Mouse (Mus musculus) midbrain, embryonic 15.5 days (tissue): ENCODE results near the gene Wdr72. TPM values are rescaled to one million over a fixed set of nuclear protein-coding genes. Genes with fewer than 3 reads are reported as not detected.

Experiments
- ATAC-seq: fragments of 200-750 bp; cut with Nextera tagmentation; replicated peaks from 2 replicates; pipeline ENCODE4 v1.8.0; 2017; ENCODE audit warnings: moderate TSS enrichment
- H3K27ac ChIP-seq: fragments of 300-500 bp; sonication (generic); 2 replicates; pipeline ENCODE4 v1.5.1; 2015; ENCODE audit warnings: mild to moderate bottlenecking, inconsistent platforms
- H3K27me3 ChIP-seq: fragments of 300-500 bp; sonication (generic); replicated peaks from 2 replicates; pipeline ENCODE4 v1.6.1; 2015; ENCODE audit warnings: inconsistent platforms
- H3K36me3 ChIP-seq: fragments of 300-500 bp; sonication (generic); replicated peaks from 2 replicates; pipeline ENCODE4 v1.6.1; 2015; ENCODE audit warnings: inconsistent platforms
- H3K4me1 ChIP-seq: fragments of 300-500 bp; sonication (generic); 2 replicates; pipeline ENCODE4 v1.6.1; 2015; ENCODE audit warnings: inconsistent platforms
- H3K4me2 ChIP-seq: fragments of 300-500 bp; sonication (generic); 2 replicates; pipeline ENCODE4 v1.6.1; 2015; ENCODE audit warnings: inconsistent platforms, mild to moderate bottlenecking, moderate library complexity
- H3K4me3 ChIP-seq: fragments of 300-500 bp; sonication (generic); 2 replicates; pipeline ENCODE4 v1.5.1; 2015; ENCODE audit warnings: mild to moderate bottlenecking, inconsistent platforms
- H3K9ac ChIP-seq: fragments of 300-500 bp; sonication (generic); 2 replicates; pipeline ENCODE4 v1.6.1; 2015; ENCODE audit warnings: mild to moderate bottlenecking, inconsistent platforms
- H3K9me3 ChIP-seq: fragments of 300-500 bp; sonication (generic); 2 replicates; pipeline ENCODE4 v1.6.1; 2016; ENCODE audit warnings: inconsistent platforms
- WGBS: fragments of 180-500 bp; shearing (Covaris S2); methylation state at CpG from one replicate; pipeline ENCODE4 v1.1.7; 2015; ENCODE audit warnings: mixed read lengths; 5-methylcytosine and 5-hydroxymethylcytosine counted together
- polyA plus RNA-seq: library from polyadenylated mRNA; unstranded; fragments of >200 nt; fragmentation: Nextera tagmentation; extraction: Ambion mirVana; gene quantifications from 2 replicates; pipeline ENCODE4 v1.2.1, GENCODE M21; 2015

The Wdr72 gene
- polyA plus RNA-seq, 1 experiment from 2014 or later = 0.35 TPM

- no peaks in the 10 kb centered on the region for H3K27me3 ChIP-seq
- H3K36me3 ChIP-seq = no peaks in the 10 kb centered on the region
- H3K4me2 ChIP-seq = no peak overlapping the region
- no peak overlapping the region for H3K4me3 ChIP-seq
- no peak overlapping the region for H3K9ac ChIP-seq
- no peaks in the 10 kb centered on the region for H3K9me3 ChIP-seq
- 30% methylated on average over 1 of the region's 1 CpGs for WGBS
- no peak overlapping the region for H3K27ac ChIP-seq
- H3K4me1 ChIP-seq = no peaks in the 10 kb centered on the region
- ATAC-seq = no peak
These were observed 139.3 kb downstream of the Wdr72 start for GRCm38 (mm10) chr9:74249486-74249885.

- Histone ChIP-seq H3K4me3 (no peak overlapping the region), H3K9me3 (no peaks in the 10 kb centered on the region), H3K9ac (no peak overlapping the region), H3K4me2 (no peak overlapping the region), H3K4me1 (no peaks in the 10 kb centered on the region), H3K36me3 (no peaks in the 10 kb centered on the region), H3K27me3 (no peaks in the 10 kb centered on the region), H3K27ac (no peak overlapping the region)
- 50% methylated on average over 1 of the region's 1 CpGs for WGBS
- no peak for ATAC-seq
These were observed 140.4 kb downstream of the Wdr72 start for GRCm38 (mm10) chr9:74250522-74250921.

GRCm38 (mm10) chr9:74258389-74258788 lies 148.2 kb downstream of the Wdr72 start:
- Histone ChIP-seq H3K4me3 (no peak overlapping the region), H3K36me3 (no peaks in the 10 kb centered on the region), H3K9ac (no peak overlapping the region), H3K4me2 (no peak overlapping the region), H3K9me3 (no peaks in the 10 kb centered on the region), H3K4me1 (peaks cover 13% of the 10 kb centered on the region), H3K27me3 (no peaks in the 10 kb centered on the region), H3K27ac (no peak overlapping the region)
- 21% methylated on average over 4 of the region's 4 CpGs for WGBS
- peak; percentile 56; the same call in 1 of the 2 replicates for ATAC-seq

GRCm38 (mm10) chr9:74277752-74278385 lies 167.7 kb downstream of the Wdr72 start:
- H3K4me2 ChIP-seq = peak overlapping the region; percentile 24; the same call in 1 of the 2 replicates
- no peaks in the 10 kb centered on the region for H3K27me3 ChIP-seq
- no peaks in the 10 kb centered on the region for H3K9me3 ChIP-seq
- H3K9ac ChIP-seq = no peak overlapping the region
- H3K4me1 ChIP-seq = peaks cover 36% of the 10 kb centered on the region
- no peaks in the 10 kb centered on the region for H3K36me3 ChIP-seq
- WGBS = 9% methylated on average over 14 of the region's 14 CpGs
- H3K4me3 ChIP-seq = no peak overlapping the region
- peak overlapping the region; percentile 50; the same call in 1 of the 2 replicates for H3K27ac ChIP-seq
- ATAC-seq = peak; percentile 73

- Histone ChIP-seq H3K4me3 (no peak overlapping the region), H3K36me3 (no peaks in the 10 kb centered on the region), H3K27me3 (no peaks in the 10 kb centered on the region), H3K4me2 (no peak overlapping the region), H3K9me3 (no peaks in the 10 kb centered on the region), H3K4me1 (peaks cover 27% of the 10 kb centered on the region), H3K27ac (0 out of 2 replicates have a peak overlapping the region, but pooled peaks have one; percentile 11), H3K9ac (no peak overlapping the region)
- 13% methylated on average over 3 of the region's 3 CpGs for WGBS
- no peak for ATAC-seq
These were observed 171.9 kb downstream of the Wdr72 start for GRCm38 (mm10) chr9:74282072-74282471.

GRCm38 (mm10) chr9:74286210-74286609 lies 176.1 kb downstream of the Wdr72 start:
- ATAC-seq = 0 out of 2 replicates have a peak, but pooled peaks have one; percentile 54
- no peaks in the 10 kb centered on the region for H3K9me3 ChIP-seq
- H3K4me2 ChIP-seq = no peak overlapping the region
- no peak overlapping the region for H3K9ac ChIP-seq
- H3K27ac ChIP-seq = 0 out of 2 replicates have a peak overlapping the region, but pooled peaks have one; percentile 35
- 57% methylated on average over 2 of the region's 2 CpGs for WGBS
- no peaks in the 10 kb centered on the region for H3K27me3 ChIP-seq
- H3K4me3 ChIP-seq = no peak overlapping the region
- H3K4me1 ChIP-seq = peaks cover 12% of the 10 kb centered on the region
- no peaks in the 10 kb centered on the region for H3K36me3 ChIP-seq

GRCm38 (mm10) chr9:74294479-74294878 lies 184.3 kb downstream of the Wdr72 start:
- no peak overlapping the region for H3K9ac ChIP-seq
- H3K36me3 ChIP-seq = no peaks in the 10 kb centered on the region
- H3K4me3 ChIP-seq = no peak overlapping the region
- H3K4me2 ChIP-seq = no peak overlapping the region
- peaks cover 4% of the 10 kb centered on the region; the same call in 1 of the 2 replicates for H3K4me1 ChIP-seq
- 79% methylated on average over 3 of the region's 3 CpGs for WGBS
- H3K27ac ChIP-seq = no peak overlapping the region
- no peaks in the 10 kb centered on the region for H3K27me3 ChIP-seq
- no peaks in the 10 kb centered on the region for H3K9me3 ChIP-seq
- no peak for ATAC-seq

GRCm38 (mm10) chr9:74318771-74319170 lies 208.6 kb downstream of the Wdr72 start:
- ATAC-seq = no peak
- H3K27ac ChIP-seq = no peak overlapping the region
- H3K9me3 ChIP-seq = no peaks in the 10 kb centered on the region
- H3K4me1 ChIP-seq = no peaks in the 10 kb centered on the region
- H3K27me3 ChIP-seq = no peaks in the 10 kb centered on the region
- H3K9ac ChIP-seq = no peak overlapping the region
- no peak overlapping the region for H3K4me3 ChIP-seq
- H3K4me2 ChIP-seq = no peak overlapping the region
- H3K36me3 ChIP-seq = no peaks in the 10 kb centered on the region
- 82% methylated on average over 1 of the region's 1 CpGs for WGBS

- H3K27ac ChIP-seq = no peak overlapping the region
- no peak overlapping the region for H3K4me2 ChIP-seq
- H3K4me1 ChIP-seq = no peaks in the 10 kb centered on the region
- no peak overlapping the region for H3K4me3 ChIP-seq
- no peak for ATAC-seq
- H3K9me3 ChIP-seq = no peaks in the 10 kb centered on the region
- no peaks in the 10 kb centered on the region for H3K27me3 ChIP-seq
- 78% methylated on average over 11 of the region's 11 CpGs for WGBS
- no peak overlapping the region for H3K9ac ChIP-seq
- no peaks in the 10 kb centered on the region for H3K36me3 ChIP-seq
These were observed 214.2 kb downstream of the Wdr72 start for GRCm38 (mm10) chr9:74324089-74324924.

GRCm38 (mm10) chr9:74324925-74325295 lies 214.8 kb downstream of the Wdr72 start:
- Histone ChIP-seq H3K27me3 (no peaks in the 10 kb centered on the region), H3K4me2 (no peak overlapping the region), H3K27ac (no peak overlapping the region), H3K4me1 (no peaks in the 10 kb centered on the region), H3K4me3 (no peak overlapping the region), H3K36me3 (no peaks in the 10 kb centered on the region), H3K9ac (no peak overlapping the region), H3K9me3 (no peaks in the 10 kb centered on the region)
- ATAC-seq = no peak
- WGBS = 69% methylated on average over 3 of the region's 3 CpGs

- H3K9ac ChIP-seq = no peak overlapping the region
- no peak overlapping the region for H3K4me2 ChIP-seq
- H3K27ac ChIP-seq = no peak overlapping the region
- WGBS = 77% methylated on average over 1 of the region's 1 CpGs
- H3K27me3 ChIP-seq = no peaks in the 10 kb centered on the region
- 0 out of 2 replicates have a peak, but pooled peaks cover 1% of the 10 kb centered on the region for H3K4me1 ChIP-seq
- H3K4me3 ChIP-seq = no peak overlapping the region
- no peak for ATAC-seq
- H3K9me3 ChIP-seq = no peaks in the 10 kb centered on the region
- H3K36me3 ChIP-seq = no peaks in the 10 kb centered on the region
These were observed 215.8 kb downstream of the Wdr72 start for GRCm38 (mm10) chr9:74325981-74326380.

GRCm38 (mm10) chr9:74328821-74329220 lies 218.7 kb downstream of the Wdr72 start:
- no peaks in the 10 kb centered on the region for H3K27me3 ChIP-seq
- WGBS = 83% methylated on average over 5 of the region's 5 CpGs
- 0 out of 2 replicates have a peak, but pooled peaks cover 3% of the 10 kb centered on the region for H3K4me1 ChIP-seq
- H3K27ac ChIP-seq = no peak overlapping the region
- H3K36me3 ChIP-seq = no peaks in the 10 kb centered on the region
- H3K9me3 ChIP-seq = no peaks in the 10 kb centered on the region
- no peak overlapping the region for H3K4me3 ChIP-seq
- ATAC-seq = no peak
- no peak overlapping the region for H3K4me2 ChIP-seq
- no peak overlapping the region for H3K9ac ChIP-seq
